Mouse (Mus musculus) lung, postnatal 36 days (tissue): ENCODE results near the gene Ltbp1.

Experiments
- DNase-seq: peaks from one replicate; pipeline ENCODE4 v3.0.0; 2022; ENCODE audit warnings: mixed read lengths

The Ltbp1 gene

DNA sequence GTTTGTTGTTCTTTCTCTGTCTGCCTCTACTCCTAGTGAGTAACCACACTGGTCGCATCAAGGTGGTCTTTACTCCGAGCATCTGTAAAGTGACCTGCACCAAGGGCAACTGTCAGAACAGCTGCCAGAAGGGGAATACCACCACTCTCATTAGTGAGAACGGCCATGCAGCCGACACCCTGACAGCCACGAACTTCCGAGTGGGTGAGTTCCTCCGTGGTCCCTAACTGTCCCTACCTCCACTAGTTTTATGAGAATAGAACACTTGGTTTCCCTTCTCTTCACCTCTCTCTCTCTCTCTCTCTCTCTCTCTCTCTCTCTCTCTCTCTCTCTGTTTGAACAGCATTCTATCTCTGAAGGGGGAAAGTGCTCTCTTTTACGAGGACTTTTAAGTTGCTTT is 173.6 kb downstream of the Ltbp1 start:
- DNase-seq, result no peak

DNA sequence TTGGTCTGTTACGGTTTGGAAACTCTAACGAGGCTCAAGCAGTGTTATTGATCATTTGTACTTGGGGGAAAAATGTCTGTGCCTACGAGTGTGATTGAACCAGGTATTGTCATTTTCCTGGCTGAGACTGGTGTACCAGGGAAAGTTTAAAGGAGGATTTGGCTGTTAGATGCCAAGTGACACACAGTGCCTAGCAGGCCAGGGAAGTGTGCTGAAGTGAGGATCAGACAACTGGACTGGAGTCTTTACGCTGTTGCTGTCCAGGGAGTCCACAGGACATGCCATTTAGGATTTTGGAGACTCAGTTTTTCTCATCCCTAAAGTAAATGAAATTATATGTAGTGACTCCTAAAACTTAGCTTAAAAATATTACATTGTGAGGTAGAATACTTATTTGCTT is 174.9 kb downstream of the Ltbp1 start:
- no peak for DNase-seq

DNA sequence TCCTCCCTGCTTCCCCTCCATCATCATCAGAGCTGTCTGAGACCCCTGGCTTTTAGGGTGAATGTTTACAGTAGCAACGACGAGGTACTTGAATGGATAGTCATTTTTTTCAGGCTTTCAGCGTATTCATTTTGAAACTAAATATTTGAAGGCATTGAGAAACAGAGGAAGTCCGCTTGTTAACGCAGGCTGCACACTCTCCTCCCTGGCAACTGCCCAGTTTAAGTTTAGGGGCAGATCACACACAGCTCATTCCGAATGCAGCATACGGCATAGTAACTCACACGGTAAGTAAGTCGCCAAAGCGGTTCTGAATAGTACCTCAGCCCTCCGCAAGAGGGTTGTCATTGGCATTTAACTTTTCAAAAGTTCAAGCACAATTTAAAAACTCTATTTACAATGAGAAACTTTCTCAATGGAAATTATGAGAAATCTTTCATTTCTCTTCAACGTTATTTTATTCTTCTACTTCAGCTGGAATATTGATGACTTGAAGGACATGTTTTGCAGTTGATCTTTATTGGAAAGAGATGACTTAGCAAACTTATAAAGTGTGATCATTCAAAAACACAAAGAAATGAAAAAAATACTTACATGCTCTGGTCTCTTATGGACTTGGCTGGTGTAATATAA is 175.7 kb downstream of the Ltbp1 start:
- DNase-seq, result peak; percentile 47

DNA sequence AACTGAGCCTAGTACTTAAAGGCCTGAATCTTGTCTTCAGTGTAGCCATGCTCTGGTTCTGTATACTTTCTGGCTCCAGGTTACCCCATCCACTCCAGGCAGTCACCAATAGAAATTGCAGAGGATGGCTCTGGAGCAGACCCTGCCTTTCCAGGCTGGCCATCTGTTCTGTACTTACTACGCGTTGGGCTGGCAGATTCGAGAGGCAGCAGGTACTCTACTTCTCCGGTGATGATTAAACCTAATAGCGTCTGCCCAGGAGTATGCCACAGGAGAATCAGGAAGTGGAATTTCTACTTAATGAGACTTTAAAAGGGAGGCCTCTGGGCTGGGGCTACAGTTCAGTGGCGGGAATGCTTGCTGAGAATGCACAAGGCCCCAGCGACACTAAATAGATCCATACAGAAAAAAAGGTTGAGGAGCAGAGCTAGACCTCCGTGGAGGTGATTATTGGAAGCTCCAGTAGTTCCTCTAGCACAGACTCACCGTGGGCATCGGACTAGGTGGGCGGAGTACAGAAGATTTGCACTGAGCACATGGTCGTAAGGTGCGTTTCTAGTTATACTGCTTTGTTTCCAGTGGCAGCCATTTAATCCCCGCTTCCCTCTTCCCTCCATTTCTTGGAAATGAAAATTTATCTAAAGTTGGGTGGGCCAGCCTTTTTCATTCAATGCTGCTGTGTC is 177.1 kb downstream of the Ltbp1 start:
- no peak for DNase-seq

DNA sequence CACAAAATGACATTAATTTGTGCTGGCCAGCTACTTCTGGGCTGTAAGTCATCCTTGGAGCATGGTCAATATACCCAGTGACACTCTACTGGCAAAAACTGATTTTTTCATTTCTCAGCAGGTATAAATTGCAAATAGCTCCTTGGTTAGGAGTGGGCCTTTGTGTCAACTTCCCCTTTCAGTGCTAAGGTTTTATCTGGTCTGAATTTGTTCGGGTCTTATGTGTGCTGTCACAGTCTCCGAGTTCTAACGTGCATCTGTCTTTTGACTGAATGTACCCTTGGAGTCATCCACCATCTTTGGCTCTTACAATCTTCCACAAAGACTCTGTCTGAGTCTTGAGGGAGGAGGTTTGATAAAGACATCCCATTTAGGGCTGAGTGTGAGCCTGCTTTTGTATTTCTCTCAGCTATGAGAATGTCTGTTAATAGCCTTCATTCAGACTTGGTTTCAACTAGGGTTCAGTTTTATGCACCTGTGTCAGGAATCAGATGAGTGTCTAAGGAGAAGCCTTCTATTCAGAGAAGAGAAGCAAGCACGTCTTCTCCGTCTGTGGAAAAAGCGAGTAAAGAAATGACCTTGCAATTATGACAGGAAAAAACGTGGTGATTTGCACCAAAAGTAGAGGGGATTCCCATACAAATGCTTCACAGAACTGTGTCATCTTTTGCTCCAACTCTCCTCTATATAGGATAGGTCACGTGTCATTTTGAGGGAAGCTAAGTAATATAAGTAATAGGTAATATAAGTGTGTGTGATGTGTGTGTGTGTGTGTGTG is 181.6 kb downstream of the Ltbp1 start:
- DNase-seq, result no peak

DNA sequence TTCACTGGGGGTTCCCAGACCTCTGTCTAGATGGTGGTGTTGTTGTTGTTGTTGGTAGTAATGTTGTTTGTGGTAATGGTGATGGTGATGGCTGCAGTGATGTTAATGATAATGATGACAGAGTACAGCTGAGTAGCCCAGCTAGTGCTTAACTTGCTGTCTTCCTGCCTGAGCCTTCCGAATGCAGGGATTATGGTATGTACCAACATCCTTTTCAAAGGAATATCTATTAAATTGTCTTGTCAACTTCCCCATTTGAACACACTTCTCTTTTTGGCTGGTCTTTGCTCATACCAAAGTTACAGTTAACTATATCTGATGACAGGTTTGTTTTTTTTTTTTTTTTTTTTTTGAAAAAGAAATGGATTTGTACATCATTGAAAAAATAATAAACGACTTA is 191.6 kb downstream of the Ltbp1 start:
- no peak for DNase-seq

DNA sequence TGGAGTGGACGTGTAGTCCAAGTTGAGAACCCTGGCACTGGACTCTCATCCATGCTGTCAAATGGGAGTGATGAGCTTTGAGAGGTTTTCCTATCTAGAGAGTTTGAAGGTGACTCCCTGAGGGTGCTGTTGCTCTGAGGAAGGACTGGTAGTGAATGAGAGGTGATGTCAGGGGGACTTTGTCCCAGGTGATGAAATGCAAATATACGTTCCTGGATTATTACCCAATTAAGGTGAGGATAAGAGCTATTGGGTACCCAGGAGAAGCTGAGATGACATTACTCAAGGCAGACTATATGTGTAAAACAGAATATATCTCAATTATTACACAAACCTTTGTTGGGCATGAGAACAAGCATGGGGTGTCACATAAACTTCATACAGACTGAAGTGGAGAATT is 193.4 kb downstream of the Ltbp1 start:
- no peak for DNase-seq

DNA sequence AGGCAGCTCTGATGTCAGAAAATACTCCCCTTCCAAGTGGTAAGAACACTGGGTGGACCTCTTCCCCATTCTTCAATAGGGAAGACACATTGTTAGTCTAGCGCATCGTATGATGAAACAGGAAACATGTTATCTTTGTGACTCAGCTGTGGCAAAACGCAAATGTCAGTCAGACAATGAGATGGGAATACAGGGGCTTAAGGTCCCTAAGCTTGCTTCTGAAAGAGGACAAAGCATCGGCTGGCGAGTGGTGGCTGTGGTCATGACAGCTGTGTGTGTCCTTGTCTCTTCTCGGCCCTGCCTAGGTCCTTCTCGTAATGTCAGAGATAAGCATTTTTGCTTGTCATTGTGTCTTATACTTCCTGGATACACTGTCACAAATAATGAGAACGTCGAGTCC is 194.3 kb downstream of the Ltbp1 start:
- peak; percentile 33 for DNase-seq

DNA sequence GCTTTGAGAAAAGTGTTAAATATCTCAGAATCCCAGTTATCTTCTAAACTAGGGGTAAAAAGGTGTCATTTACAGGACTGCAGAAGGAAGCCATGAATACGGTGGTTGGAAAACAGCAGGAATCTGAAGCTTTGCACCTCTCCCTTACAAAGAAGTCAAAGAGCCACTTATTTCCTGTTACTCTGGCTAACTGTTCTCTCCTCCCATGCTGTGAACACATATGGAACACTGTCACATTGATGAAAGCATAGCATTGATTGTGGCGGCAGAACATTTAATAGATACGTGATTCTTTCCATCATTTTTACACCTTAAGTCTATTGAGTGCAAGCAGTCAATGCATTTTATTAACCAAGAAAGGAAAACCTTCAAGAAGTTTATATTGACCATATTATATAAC is 196.9 kb downstream of the Ltbp1 start:
- no peak for DNase-seq

DNA sequence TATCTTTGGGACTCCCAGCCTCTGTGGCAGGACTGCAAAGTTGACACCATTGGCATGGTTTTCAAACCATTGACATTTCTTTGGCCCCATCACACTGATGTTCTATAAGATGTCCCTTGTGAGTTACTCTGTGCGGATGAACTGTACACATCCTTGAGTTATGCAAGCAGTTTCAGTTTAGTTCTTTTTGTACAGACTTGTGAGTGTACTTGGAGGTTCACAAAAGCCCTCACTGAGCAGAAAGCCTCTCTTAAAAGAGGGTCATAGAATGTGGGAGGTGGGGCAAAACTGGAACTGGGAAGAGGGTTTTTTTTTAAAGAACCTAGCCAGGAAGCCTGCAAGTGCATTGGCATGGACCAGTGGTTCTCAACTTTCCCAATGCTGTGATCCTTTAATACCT is 198.7 kb downstream of the Ltbp1 start:
- DNase-seq, result no peak

DNA sequence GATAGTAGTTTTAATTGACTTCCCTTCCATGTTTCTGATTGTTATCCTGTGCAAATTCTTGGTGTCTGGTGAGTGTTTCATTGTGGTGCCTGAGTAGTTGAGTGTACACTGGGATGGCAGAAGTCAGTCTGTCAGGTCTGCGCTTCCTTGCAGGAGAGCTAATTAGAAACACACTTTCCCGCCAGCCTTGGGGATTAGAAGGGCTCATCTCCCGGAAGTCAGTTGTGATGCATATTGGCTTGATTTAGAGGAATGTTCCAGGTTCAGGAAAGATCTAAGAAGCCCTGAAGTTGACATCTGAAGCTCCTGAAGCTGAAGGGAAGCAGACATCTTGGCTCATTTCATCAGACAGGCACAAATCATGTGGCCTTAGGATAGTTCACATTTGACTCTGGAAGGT is 200.9 kb downstream of the Ltbp1 start:
- no peak for DNase-seq

DNA sequence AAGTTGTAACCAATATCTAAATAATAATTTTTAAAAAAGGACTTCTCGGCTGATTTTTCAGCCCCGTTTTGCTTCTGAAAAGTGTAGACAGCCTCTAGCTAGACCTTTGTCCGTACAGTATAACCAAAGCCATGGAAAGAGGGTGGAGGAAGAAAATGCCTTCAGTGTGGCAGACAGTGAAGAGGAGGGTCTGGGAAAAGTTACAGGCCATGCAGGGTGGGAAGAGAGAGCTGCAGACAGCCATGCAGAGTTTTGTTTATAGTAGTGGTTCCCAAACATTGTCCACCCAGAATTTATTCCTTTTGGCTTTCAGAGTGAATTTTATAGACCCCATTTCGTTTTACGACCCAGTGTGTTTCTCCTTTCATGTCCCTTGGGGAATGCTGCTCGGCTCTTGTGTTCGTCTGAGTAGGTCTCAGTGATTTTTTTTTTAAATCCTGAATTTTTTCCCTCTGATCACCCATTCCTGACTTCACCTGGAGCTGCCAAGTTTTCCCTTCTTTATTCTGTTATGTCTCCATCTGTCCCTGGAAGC is 202.9 kb downstream of the Ltbp1 start:
- no peak for DNase-seq

DNA sequence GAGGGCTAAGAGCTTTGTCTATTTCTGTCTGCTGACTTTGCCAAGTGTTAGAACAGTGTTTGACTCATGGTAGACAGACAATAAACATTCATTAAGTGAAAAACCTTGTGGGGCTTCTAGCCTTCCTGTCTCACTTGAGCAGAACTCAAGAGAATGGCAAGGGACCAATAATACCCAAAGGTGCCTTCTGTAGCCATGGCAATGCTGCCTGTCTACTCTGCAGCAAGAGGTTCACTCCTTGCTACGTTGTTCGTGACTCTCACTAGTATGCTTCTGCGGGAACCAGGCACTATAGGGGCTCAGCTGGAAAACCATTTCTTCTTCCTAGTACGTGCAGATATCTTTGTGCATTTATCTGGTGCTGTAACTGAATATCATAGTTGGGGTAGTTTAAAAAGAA is 205.2 kb downstream of the Ltbp1 start:
- DNase-seq, result no peak

DNA sequence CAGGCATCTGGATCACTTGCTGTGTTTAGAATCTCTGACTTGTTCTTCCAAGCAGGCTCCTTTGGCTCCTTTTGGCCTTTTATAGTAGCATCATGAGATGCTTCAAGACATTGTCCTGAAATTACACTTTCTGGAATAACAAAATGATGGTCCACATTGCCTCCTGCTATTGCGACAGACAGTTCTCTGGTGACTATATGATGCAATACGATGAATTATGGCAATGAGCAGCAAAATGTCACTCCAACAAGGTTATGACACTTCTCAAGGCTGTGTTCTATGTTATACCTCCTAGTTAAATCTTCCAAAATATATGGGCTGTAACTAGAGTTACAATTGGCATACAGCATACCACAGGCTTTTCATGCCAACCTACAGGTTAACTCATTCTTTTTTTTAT is 211.0 kb downstream of the Ltbp1 start:
- no peak for DNase-seq

DNA sequence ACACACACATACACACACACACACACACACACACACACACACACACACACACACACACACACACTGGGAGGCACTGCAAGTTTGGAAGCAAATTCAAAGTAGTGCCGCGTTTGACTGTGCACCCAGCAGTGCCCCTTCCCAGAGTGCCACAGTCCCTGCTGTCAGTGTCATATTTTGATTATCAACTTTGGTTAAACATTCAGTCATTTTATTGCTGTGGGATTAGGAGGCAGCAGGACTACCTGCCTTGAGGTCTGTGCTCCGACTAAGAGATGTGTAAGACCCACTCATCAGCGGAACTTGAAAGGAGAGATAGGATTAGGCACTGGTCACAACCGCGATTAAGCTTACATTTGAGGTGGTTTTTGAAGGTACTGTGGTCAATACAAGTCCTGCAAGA is 213.3 kb downstream of the Ltbp1 start:
- no peak for DNase-seq

DNA sequence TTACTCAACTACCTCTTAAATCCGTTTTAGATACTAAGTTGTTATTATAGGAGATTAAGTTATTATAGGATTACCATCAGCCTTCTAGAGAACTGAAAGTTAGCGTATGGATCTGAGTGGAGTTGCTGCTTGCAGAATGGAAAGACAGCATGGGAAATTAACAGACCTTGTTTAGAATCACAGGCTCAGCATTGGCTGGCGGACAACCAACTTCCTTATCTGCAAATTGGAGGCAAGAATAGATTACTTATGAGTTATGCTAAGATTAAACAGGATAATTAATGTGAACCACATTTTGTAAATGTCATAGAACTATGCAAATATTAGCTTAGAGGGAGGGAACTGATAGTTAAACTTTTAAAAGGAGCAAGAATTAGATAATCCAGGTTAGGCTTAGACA is 223.0 kb downstream of the Ltbp1 start:
- DNase-seq, result no peak

DNA sequence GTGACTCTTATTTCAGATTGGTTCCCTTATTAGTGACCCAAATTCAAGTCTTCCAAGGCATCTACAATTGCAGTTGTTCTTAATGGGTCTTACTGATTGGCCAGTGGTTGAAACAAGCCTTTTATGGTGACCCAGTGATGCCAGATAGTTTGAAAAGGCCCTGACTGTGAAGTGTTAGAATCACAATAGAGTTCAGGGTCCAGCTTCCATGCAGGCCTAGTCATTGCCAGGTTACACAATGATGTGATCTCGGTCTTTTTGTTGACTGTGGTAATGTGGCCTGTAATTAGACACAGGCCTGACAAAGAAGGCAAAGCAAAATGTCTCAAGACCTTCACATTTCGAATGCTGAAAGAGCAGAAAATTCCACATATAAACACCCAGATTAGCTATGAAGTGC is 227.8 kb downstream of the Ltbp1 start:
- no peak for DNase-seq

DNA sequence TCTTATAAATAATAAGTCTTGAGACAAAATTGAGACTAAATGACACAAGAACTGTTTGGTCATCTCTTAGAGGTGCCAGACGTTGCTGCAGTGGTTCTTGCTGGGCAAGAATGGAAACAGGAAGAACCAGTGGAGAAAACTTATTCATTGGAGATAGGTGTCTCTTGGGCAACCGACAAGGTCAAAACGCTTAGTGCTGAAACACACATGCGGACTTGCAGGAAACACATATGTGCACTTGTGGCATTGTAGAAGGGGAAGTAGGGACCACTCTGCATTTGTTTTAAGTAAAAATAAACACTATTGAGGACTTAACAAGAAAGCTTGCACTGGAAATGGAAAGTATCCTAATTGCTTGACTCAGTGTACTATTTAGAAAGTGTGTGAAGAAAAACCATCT is 228.6 kb downstream of the Ltbp1 start:
- DNase-seq, result no peak

DNA sequence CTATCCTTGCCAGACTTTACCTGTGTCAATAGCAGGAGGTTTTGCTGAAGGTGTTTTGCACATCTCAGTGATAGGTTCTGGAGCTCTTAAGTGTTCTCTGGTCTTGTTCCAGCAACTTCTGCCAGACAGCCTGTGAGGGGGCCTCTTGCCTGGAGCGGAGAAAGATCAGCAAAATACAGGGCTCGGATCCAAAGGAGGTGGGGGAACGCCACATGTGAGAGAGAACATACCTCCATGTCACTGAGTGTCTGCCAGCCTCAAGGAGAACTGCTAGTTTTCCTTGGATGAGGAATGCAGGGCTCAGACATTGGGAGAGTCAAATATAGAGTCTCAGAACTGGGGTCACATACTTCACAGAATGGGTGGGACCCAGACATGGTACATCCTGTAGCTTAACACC is 230.4 kb downstream of the Ltbp1 start:
- peak; percentile 4 for DNase-seq

DNA sequence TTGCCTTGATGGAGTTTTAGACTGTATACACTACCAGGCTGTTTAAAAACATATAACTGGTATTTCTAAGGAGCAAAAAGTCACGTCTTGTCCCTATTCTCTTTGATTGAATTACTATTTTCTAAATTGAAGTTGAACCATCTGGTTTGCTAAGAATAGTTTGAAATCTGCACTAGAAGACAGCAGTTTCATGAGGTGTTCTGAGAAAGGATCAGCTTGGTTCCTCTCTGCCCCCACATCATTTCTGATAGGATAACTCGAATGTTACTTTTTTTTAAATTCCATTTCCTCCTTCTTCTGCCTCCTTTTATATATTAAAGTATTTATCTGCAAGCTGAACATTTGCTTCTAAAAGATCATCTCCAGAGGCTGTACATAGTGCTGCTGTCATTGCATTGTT is 231.2 kb downstream of the Ltbp1 start:
- no peak for DNase-seq

DNA sequence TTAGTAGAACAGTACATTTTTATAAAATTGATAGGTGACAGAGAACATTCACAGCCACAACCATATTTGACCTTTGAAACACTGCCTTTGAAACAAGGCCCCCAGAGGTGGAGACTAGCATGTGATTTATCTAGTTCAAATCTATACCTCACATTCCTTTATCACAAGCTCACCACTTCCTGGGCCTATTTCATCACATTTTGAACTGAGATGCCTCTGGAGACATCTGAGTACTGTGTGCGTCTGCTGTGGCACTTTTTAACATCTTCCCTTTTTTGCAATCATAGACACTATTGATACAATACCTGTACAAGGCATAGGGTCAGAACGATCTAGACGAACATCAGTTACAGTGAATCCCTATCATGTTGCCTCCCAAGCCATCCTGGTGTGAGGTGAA is 232.1 kb downstream of the Ltbp1 start:
- no peak for DNase-seq

DNA sequence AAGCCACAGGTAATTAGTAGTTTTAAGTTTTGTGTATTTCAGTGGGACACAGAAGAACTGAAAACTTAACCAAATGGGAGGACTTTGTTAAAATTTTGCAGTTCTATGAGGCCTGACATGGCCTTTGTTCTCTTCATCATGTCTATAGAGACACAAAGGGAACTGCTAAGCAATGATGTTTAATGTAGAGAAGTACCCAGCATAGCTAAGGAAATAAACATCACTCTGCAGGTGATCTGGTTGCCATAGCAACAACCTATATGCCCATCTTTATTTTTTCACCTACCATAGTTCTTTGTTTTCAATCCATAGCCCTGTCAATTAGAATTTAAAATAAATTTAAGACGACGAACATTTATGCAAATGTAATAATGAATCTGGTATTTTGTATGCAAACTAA is 233.3 kb downstream of the Ltbp1 start:
- DNase-seq, result no peak

DNA sequence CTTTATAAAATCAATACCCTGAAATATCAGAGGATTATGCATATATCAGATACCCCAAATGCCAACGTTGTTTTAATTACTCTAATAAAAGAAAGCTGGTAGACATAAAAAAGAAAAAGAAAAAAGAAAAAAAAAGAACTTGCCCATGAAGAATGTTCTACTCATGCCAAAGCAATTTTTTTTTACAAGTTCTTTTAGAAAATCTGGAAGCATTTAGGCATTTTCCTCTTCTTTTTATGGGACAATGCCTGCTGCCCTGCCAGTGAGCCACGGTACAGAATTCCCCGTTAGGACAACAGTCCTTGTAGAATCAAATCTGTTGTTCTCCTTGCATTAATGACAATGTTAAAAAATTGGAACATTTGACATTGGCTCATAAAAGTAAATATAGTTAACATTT is 234.2 kb downstream of the Ltbp1 start:
- DNase-seq, result no peak

DNA sequence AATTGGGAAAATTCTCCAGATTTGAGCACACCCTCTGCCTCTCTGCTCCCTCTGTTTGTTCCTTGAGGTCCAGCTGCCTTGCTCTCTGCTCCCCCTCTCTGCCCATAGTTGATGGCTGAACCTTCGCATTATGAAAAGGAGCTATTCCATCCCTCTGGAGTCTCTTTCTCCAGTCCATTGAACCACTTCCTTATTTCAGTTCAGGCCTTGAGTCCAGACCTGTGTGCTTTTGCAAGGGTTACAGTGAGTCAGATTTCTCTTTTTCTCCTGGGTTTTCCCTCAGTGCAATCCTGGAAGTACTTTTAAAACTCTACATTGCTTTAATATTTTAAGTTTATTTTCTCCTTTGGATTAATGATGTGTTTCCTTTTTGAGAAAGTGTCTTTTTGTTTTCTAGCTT is 236.7 kb downstream of the Ltbp1 start:
- DNase-seq, result no peak
